Mouse (Mus musculus) kidney, embryonic 16.5 days (tissue): ENCODE data around the gene Pcbp4. TPM values are rescaled to one million over a fixed set of nuclear protein-coding genes. Genes with fewer than 3 reads are reported as not detected.
A peak's percentile ranks its signal among the peaks of the same experiment; 100 is the strongest.

ENCODE experiments used
- ATAC-seq: fragments of 200-750 bp; cut with Nextera tagmentation; 2 replicates; pipeline ENCODE4 v1.8.0; 2017; ENCODE audit warnings: moderate TSS enrichment; ENCODE audit not compliant: low FRiP score, low TSS enrichment
- H3K27ac ChIP-seq: fragments of 300-500 bp; sonication (generic); 2 replicates; pipeline ENCODE4 v1.5.1; 2014; ENCODE audit warnings: low read length
- H3K27me3 ChIP-seq: fragments of 300-500 bp; sonication (generic); 2 replicates; pipeline ENCODE4 v1.6.1; 2014; ENCODE audit warnings: low read length, control low read depth, mixed read lengths; ENCODE audit not compliant: insufficient read depth
- H3K36me3 ChIP-seq: fragments of 300-500 bp; sonication (generic); 2 replicates; pipeline ENCODE4 v1.6.1; 2014; ENCODE audit warnings: low read length, control low read depth, mixed read lengths; ENCODE audit not compliant: insufficient read depth
- H3K4me1 ChIP-seq: fragments of 300-500 bp; sonication (generic); 2 replicates; pipeline ENCODE4 v1.6.1; 2014; ENCODE audit warnings: low read length, control low read depth, mixed read lengths; ENCODE audit not compliant: insufficient read depth
- H3K4me2 ChIP-seq: fragments of 300-500 bp; sonication (generic); replicated peaks from 2 replicates; pipeline ENCODE4 v1.6.1; 2014; ENCODE audit warnings: low read depth, low read length
- H3K4me3 ChIP-seq: fragments of 300-500 bp; sonication (generic); 2 replicates; pipeline ENCODE4 v1.5.1; 2014; ENCODE audit warnings: mild to moderate bottlenecking, low read length
- H3K9ac ChIP-seq: fragments of 300-500 bp; sonication (generic); replicated peaks from 2 replicates; pipeline ENCODE4 v1.6.1; 2014; ENCODE audit warnings: low read length
- H3K9me3 ChIP-seq: fragments of 300-500 bp; sonication (generic); 2 replicates; pipeline ENCODE4 v1.6.1; 2016; ENCODE audit warnings: low read length, control low read depth
- WGBS: fragments of 180-500 bp; shearing (Covaris S2); extraction: QIAGEN DNeasy Blood & Tissue Kit; methylation state at CpG from one replicate; pipeline ENCODE4 v1.1.7; 2014; 5-methylcytosine and 5-hydroxymethylcytosine counted together
- polyA plus RNA-seq: library from polyadenylated mRNA; unstranded; fragments of >200 nt; fragmentation: Nextera tagmentation; extraction: Ambion mirVana; gene quantifications from 2 replicates; pipeline ENCODE4 v1.2.1, GENCODE M21; 2015

The Pcbp4 gene
- polyA plus RNA-seq, result 119 and 136 TPM in 2 replicates

DNA sequence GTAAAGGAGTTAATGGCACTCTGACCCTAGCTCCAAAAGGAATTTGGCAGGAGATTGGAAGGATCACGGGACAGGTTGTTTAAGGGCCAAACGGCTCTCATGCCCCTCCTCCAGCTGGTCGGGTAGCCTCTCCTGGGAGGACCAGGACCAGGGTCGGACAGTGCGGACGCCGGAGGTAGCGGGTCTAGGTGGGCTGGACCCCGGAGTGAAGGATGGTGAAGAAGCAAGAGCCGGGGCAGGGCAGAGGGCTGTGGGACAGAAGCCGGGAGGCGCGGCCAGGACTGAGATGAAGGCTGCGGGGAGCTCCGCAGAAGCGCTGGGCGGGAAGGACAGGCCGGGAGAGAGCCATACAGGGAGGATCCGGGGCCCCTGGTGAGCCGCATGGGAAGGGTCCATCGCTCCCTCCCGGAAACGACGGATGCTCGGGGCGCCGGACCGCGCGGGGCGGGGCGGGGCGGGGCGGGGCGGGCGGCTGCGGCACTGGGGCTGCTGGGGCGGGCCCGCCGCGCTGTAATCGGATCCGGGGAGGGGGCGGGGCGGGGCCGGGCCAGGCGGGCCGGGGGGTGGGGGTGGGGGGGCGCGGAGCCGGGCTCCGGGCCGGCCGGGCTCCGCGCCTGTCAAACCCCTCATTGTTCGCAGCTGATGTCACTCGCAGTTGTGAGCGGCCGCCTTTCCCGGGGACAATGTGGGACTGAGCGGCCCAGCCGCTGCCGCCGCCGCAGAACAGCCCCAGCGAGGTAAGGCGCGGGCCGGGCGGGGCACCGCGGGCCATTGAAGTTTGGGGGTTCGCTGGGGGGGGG, at the start of gene Pcbp4:
Gene Pcbp4, plus strand, starts transcription at position 21 of the 800 bp plus-strand sequence.
- Histone ChIP-seq H3K36me3 (no peaks in the 10 kb centered on the region), H3K27ac (peak within 1 kb of the TSS; percentile 96), H3K9me3 (no peaks in the 10 kb centered on the region), H3K9ac (peak within 1 kb of the TSS; percentile 80), H3K4me1 (peaks cover 88% of the 10 kb centered on the region), H3K27me3 (no peaks in the 10 kb centered on the region), H3K4me2 (peak within 1 kb of the TSS; percentile 94), H3K4me3 (peak within 1 kb of the TSS; percentile 81)
- WGBS, result under 1% methylated on average over 52 of the region's 74 CpGs
- ATAC-seq, result peak; percentile 65

DNA sequence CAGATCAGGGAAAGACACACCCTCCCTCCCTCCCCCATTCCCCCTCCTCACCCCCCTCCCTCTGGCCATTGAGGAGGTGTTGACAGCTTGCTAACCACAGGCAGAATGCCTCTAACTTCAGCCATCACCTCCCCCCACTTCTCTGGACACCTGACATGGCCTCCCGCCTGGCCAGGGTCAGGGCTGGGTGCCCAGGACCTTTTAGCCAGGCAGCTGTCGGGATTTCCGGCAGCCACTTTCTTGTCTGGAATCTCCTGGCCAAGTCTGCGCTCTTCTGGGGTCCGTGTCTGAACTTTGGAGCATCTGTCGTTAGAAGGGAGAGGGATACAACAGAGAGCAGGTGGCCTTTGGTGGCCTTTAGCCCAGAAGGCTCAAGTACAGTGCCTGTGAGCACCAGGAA, 47.8 kb upstream of the Pcbp4 start:
- WGBS, result 15% methylated on average over 6 of the region's 6 CpGs
- H3K36me3 ChIP-seq, result no peaks in the 10 kb centered on the region
- H3K9me3 ChIP-seq, result no peaks in the 10 kb centered on the region
- H3K27me3 ChIP-seq, result no peaks in the 10 kb centered on the region
- no peak overlapping the region for H3K4me3 ChIP-seq
- H3K4me1 ChIP-seq, result peaks cover 20% of the 10 kb centered on the region
- H3K27ac ChIP-seq, result peak overlapping the region; percentile 39; the same call in 1 of the 2 replicates
- ATAC-seq, result peak; percentile 37; the same call in 1 of the 2 replicates
- H3K9ac ChIP-seq, result no peak overlapping the region; the same call in 1 of the 2 replicates
- no peak overlapping the region for H3K4me2 ChIP-seq

GRCm38 (mm10) chr9:106406443-106407078, 46.5 kb upstream of the Pcbp4 start:
- no peak overlapping the region for H3K27ac ChIP-seq
- H3K9me3 ChIP-seq, result no peaks in the 10 kb centered on the region
- H3K9ac ChIP-seq, result no peak overlapping the region
- peaks cover 24% of the 10 kb centered on the region for H3K4me1 ChIP-seq
- WGBS, result 33% methylated on average over 8 of the region's 8 CpGs
- ATAC-seq, result no peak
- H3K36me3 ChIP-seq, result no peaks in the 10 kb centered on the region
- no peaks in the 10 kb centered on the region for H3K27me3 ChIP-seq
- H3K4me3 ChIP-seq, result no peak overlapping the region
- H3K4me2 ChIP-seq, result no peak overlapping the region

GRCm38 (mm10) chr9:106409096-106409495, 44.0 kb upstream of the Pcbp4 start:
- Histone ChIP-seq H3K9me3 (no peaks in the 10 kb centered on the region), H3K9ac (no peak overlapping the region), H3K4me1 (peaks cover 24% of the 10 kb centered on the region), H3K4me2 (no peak overlapping the region), H3K4me3 (no peak overlapping the region), H3K27ac (no peak overlapping the region), H3K27me3 (no peaks in the 10 kb centered on the region), H3K36me3 (no peaks in the 10 kb centered on the region)
- no peak for ATAC-seq
- WGBS, result 98% methylated on average over 4 of the region's 4 CpGs

DNA sequence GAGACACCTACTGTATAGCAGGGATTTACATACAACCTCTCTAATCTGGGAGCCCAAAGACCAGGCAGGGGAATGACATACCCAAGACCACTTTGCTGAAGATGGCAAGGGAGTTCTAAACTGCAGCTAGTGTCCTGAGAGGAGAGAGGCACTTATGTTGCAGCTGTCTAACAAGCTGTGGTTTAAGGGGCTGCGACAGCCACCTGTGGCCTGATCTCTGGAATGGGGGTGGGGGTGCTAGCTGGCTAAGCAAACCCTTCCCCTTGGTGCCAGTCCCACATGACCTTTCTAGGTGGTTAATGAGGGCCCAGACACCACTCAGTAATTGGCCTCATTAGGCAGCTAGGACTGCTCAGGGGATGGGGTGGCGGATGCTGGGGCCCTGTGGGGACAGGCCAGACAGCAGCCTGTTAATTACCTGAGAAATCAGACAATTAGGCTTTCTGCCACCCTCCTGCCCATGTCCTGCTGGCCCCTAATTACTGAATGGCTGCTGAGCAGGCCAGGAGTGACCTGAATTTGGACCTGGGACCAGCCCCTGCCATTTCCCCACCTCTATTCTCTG, 42.9 kb upstream of the Pcbp4 start:
- no peak for ATAC-seq
- WGBS, result 76% methylated on average over 2 of the region's 2 CpGs
- H3K4me1 ChIP-seq, result peaks cover 21% of the 10 kb centered on the region

GRCm38 (mm10) chr9:106411091-106411594, 41.9 kb upstream of the Pcbp4 start:
- no peak overlapping the region for H3K9ac ChIP-seq
- WGBS, result 58% methylated on average over 9 of the region's 9 CpGs

More for the DNA sequence above, 42.9 kb upstream of the Pcbp4 start:
- Histone ChIP-seq H3K9ac (no peak overlapping the region), H3K36me3 (no peaks in the 10 kb centered on the region), H3K4me3 (no peak overlapping the region), H3K9me3 (no peaks in the 10 kb centered on the region), H3K4me2 (no peak overlapping the region), H3K27ac (no peak overlapping the region), H3K27me3 (no peaks in the 10 kb centered on the region)

GRCm38 (mm10) chr9:106411729-106412128, 41.4 kb upstream of the Pcbp4 start:
- Histone ChIP-seq H3K4me2 (no peak overlapping the region), H3K4me1 (peaks cover 7% of the 10 kb centered on the region; the same call in 1 of the 2 replicates), H3K4me3 (no peak overlapping the region), H3K27me3 (no peaks in the 10 kb centered on the region), H3K9me3 (no peaks in the 10 kb centered on the region), H3K36me3 (no peaks in the 10 kb centered on the region), H3K9ac (no peak overlapping the region), H3K27ac (no peak overlapping the region)
- ATAC-seq, result no peak
- WGBS, result 34% methylated on average over 6 of the region's 6 CpGs

More at GRCm38 (mm10) chr9:106411091-106411594, 41.9 kb upstream of the Pcbp4 start:
- no peak overlapping the region for H3K4me2 ChIP-seq
- no peak for ATAC-seq
- no peaks in the 10 kb centered on the region for H3K36me3 ChIP-seq
- no peak overlapping the region for H3K4me3 ChIP-seq
- no peaks in the 10 kb centered on the region for H3K27me3 ChIP-seq
- no peaks in the 10 kb centered on the region for H3K9me3 ChIP-seq
- H3K27ac ChIP-seq, result no peak overlapping the region
- peaks cover 13% of the 10 kb centered on the region for H3K4me1 ChIP-seq

DNA sequence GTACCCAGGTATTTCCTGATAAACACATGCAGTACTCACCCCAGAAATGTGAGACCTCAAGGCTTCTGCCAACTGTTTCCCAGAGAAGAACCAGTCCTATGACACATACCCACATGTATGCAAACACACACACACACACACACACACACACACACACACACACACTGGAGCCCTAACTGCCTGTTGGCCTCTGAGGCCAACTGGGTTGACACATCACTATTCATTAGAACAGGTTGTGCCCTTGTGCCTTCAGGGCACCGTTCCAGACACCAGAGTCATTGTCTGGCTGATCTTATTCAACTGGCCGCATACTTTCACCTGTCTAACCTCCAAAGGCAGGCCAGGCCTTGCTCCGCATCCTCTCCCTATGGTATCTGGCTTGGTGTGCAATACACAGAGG, 40.9 kb upstream of the Pcbp4 start:
- Histone ChIP-seq H3K27me3 (no peaks in the 10 kb centered on the region), H3K4me1 (0 out of 2 replicates have a peak, but pooled peaks cover 4% of the 10 kb centered on the region), H3K9me3 (no peaks in the 10 kb centered on the region), H3K4me2 (no peak overlapping the region), H3K27ac (no peak overlapping the region), H3K9ac (no peak overlapping the region), H3K4me3 (no peak overlapping the region), H3K36me3 (no peaks in the 10 kb centered on the region)
- ATAC-seq, result no peak
- 50% methylated on average over 3 of the region's 3 CpGs for WGBS

DNA sequence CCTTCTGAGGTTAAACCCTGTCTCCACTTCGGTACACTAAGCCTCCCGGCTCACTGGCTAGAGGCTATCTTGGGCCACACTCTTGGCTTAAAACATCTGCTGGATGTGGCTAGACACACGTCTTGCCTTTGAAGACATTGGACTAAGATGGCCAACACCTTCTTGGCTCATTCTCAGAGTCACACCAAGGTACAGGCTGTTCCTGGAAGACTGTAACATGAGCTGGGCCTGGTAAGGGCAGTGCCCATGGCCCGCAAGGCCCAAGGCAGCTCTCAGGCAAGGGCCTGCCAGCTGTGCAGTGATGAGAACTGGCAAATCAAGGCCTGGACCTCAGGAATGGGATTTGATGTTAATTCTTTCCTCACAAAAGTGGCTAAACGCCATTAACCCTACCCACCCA, 39.5 kb upstream of the Pcbp4 start:
- WGBS, result 58% methylated on average over 5 of the region's 5 CpGs
- H3K4me1 ChIP-seq, result peaks cover 15% of the 10 kb centered on the region

More for the DNA sequence above, 39.5 kb upstream of the Pcbp4 start:
- Histone ChIP-seq H3K9me3 (no peaks in the 10 kb centered on the region), H3K4me2 (no peak overlapping the region), H3K4me3 (no peak overlapping the region), H3K27ac (no peak overlapping the region), H3K9ac (no peak overlapping the region), H3K27me3 (no peaks in the 10 kb centered on the region), H3K36me3 (no peaks in the 10 kb centered on the region)
- ATAC-seq, result no peak
